In genomic region chr4:97866463-97866862, GRCm38 (mm10) we compare ENCODE assay signal across 13 mouse cellular contexts.
A peak's percentile ranks its signal among the peaks of the same experiment; 100 is the strongest.
DNase-seq lines count a peak whose midpoint lies in the region.
"Had no signal": no experiment of that assay in that cellular context is flagged by ENCODE, and none has a peak within 500 bp of the region (broad histone marks: within the 10 kb centered on the region; RNA-seq: fewer than 3 reads in every experiment).

No protein-coding gene starts in this region.

- peaks cover 14% of the 10 kb centered on the region; the same call in 1 of the 2 replicates for H3K4me1 ChIP-seq in embryonic facial prominence, embryonic 10.5 days

- no peaks in the 10 kb centered on the region for H3K9me3 ChIP-seq in embryonic facial prominence, embryonic 10.5 days
- H3K9me3 ChIP-seq: embryonic facial prominence, embryonic 13.5 days; intestine, embryonic 15.5 days; liver, embryonic 12.5 days had no signal

- H3K27me3 ChIP-seq in embryonic facial prominence, embryonic 10.5 days (replicated peaks; ENCODE audit: low read depth, poor library complexity, severe bottlenecking) = no peaks in the 10 kb centered on the region
- H3K27me3 ChIP-seq: embryonic facial prominence, embryonic 13.5 days; intestine, embryonic 15.5 days; liver, embryonic 12.5 days had no signal

- H3K4me3 ChIP-seq in embryonic facial prominence, embryonic 10.5 days = no peak overlapping the region
- H3K4me3 ChIP-seq: embryonic facial prominence, embryonic 13.5 days; intestine, embryonic 15.5 days; liver, embryonic 12.5 days had no signal

- peak; percentile 70 to 83 for DNase-seq in heart, adult 18-20 months
- no peak for DNase-seq in heart, postnatal 4 days
- peak; percentile 37 for DNase-seq in lung, postnatal 25 days (ENCODE audit: low spot score)
- no peak for DNase-seq in lung, postnatal 4 days
- peak; percentile 80 for DNase-seq in kidney, adult 9 months
- DNase-seq in embryonic facial prominence, embryonic 10.5 days (ENCODE audit: low spot score) = no peak
- no peak for DNase-seq in c-Kit-positive CD71-positive TER-119-positive erythroid progenitor cells, embryonic 14.5 days (ENCODE audit: low spot score)
- DNase-seq: cerebellum, adult 9-11 months; right cerebral cortex, adult 18-20 months; thymus, postnatal 25 days had no signal

- 51% methylated on average over 5 of the region's 5 CpGs for WGBS in embryonic facial prominence, embryonic 10.5 days

- H3K36me3 ChIP-seq in embryonic facial prominence, embryonic 10.5 days (replicated peaks) = no peaks in the 10 kb centered on the region
- H3K36me3 ChIP-seq: embryonic facial prominence, embryonic 13.5 days; intestine, embryonic 15.5 days; liver, embryonic 12.5 days had no signal

- no peak overlapping the region for H3K27ac ChIP-seq in embryonic facial prominence, embryonic 10.5 days (replicated peaks)
- H3K27ac ChIP-seq: embryonic facial prominence, embryonic 13.5 days; intestine, embryonic 15.5 days; liver, embryonic 12.5 days had no signal

Comparison
In these comparisons a context has a peak if more than half of its experiments do, and no peak if none do; other contexts are left out.
1. DNase-seq: peak in heart, adult 18-20 months (2 of 2), lung, postnatal 25 days (single experiment) and kidney, adult 9 months (single experiment); none in heart, postnatal 4 days (single experiment), lung, postnatal 4 days (0 of 2), embryonic facial prominence, embryonic 10.5 days (single experiment) and c-Kit-positive CD71-positive TER-119-positive erythroid progenitor cells, embryonic 14.5 days (single experiment).